Mouse (Mus musculus) MEL (cell line): ENCODE data around the gene Ano10.

Source experiments
- CHD1 ChIP-seq: IDR thresholded peaks from 2 replicates; pipeline ENCODE4 v1.6.1; 2012; ENCODE audit warnings: low read depth, mild to moderate bottlenecking, inconsistent platforms, low read length, improper control_type of control experiment
- CHD2 ChIP-seq: IDR thresholded peaks from 2 replicates; pipeline ENCODE4 v1.6.1; 2011; ENCODE audit warnings: low read length, improper control_type of control experiment
- CTCF ChIP-seq, 3 experiments: IDR thresholded peaks in 2 of 3; conservative IDR thresholded peaks in 1 of 3; 2 replicates each; pipeline ENCODE4 v1.5.1; 2011 to 2012; ENCODE audit warnings: low read length in 3 of 3, low read depth in 2 of 3, mild to moderate bottlenecking in 2 of 3, improper control_type of control experiment in 1 of 3, inconsistent platforms in 1 of 3, mixed read lengths in 1 of 3, moderate library complexity in 1 of 3; ENCODE audit not compliant: control insufficient read depth in 1 of 3, insufficient read depth in 1 of 3, poor library complexity in 1 of 3, severe bottlenecking in 1 of 3
- EP300 ChIP-seq, 2 experiments: IDR thresholded peaks; 2 replicates each; pipeline ENCODE4 v1.6.1; 2011; ENCODE audit warnings: improper control_type of control experiment in 2 of 2, low read length in 2 of 2, low read depth in 1 of 2, mild to moderate bottlenecking in 1 of 2
- GATA1 ChIP-seq: IDR thresholded peaks from 2 replicates; pipeline ENCODE4 v1.6.1; 2011; ENCODE audit warnings: low read depth, low read length, improper control_type of control experiment
- MYC ChIP-seq: IDR thresholded peaks from 2 replicates; pipeline ENCODE4 v1.6.1; 2011; ENCODE audit warnings: low read depth, mild to moderate bottlenecking, low read length, improper control_type of control experiment, moderate library complexity
- USF1 ChIP-seq: IDR thresholded peaks from 2 replicates; pipeline ENCODE4 v1.6.1; 2014; ENCODE audit warnings: low read depth, mild to moderate bottlenecking, inconsistent platforms, low read length, improper control_type of control experiment, moderate library complexity
- ZC3H11A ChIP-seq: IDR thresholded peaks from 2 replicates; pipeline ENCODE4 v1.6.1; 2012; ENCODE audit warnings: low read depth, mild to moderate bottlenecking, inconsistent platforms, low read length, improper control_type of control experiment

DNA sequence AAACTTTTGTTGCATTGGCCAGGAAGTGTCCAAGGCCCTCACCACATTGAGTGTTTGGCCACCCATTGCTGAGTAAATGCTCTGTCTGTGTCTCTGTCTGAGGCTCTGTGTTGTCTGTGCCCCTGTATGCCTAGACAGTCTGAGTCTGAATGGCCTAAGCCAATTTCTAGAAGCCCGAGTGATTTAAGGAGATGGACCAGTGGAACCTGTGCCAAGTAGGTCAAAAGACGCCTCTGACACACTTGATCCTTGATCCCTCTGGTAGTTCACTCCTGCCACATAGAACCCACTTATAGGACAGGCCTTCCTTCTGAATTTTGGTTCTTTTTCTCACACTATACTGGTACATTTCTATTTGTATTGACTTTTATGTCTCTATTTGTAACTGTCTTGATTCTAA is 17.6 kb downstream of the Ano10 start:
- TF ChIP-seq ZC3H11A (no peak), USF1 (no peak), GATA1 (no peak), CTCF (IDR thresholded peaks at IDR 0.05 in 2 of 3, conservative IDR thresholded peaks at IDR 0.05 in 1 of 3; ENCODE audit: control insufficient read depth in 1 of 3, insufficient read depth in 1 of 3, low read depth in 2 of 3, low read length in 3 of 3, poor library complexity in 1 of 3, severe bottlenecking in 1 of 3) (no peak), MYC (no peak), EP300 (IDR thresholded peaks at IDR 0.05; ENCODE audit: low read depth in 1 of 2, low read length in 2 of 2) (no peak), CHD1 (no peak), CHD2 (no peak)
